Mouse (Mus musculus) spleen, adult 2 months (tissue): Measurements from ENCODE around the gene Usp15. TPM values are rescaled to one million over a fixed set of nuclear protein-coding genes. Genes with fewer than 3 reads are reported as not detected.
A peak's percentile ranks its signal among the peaks of the same experiment; 100 is the strongest.

Experiments used
- DNase-seq, 2 experiments: peaks; one replicate each; pipeline versions ENCODE4 v3.0.0 to v3.0.0-alpha.2; 2012 to 2021; ENCODE audit warnings: low spot score in 2 of 2, low read depth in 1 of 2
- H3K27ac ChIP-seq: fragments of 200-500 bp; 2 replicates; pipeline ENCODE4 v1.5.1; 2012; ENCODE audit warnings: low read length, inconsistent platforms; ENCODE audit not compliant: insufficient read depth
- H3K27me3 ChIP-seq: fragments of 200-500 bp; 2 replicates; pipeline ENCODE4 v1.6.1; 2012; ENCODE audit warnings: mild to moderate bottlenecking, moderate library complexity, low read length, inconsistent platforms; ENCODE audit not compliant: control insufficient read depth, insufficient read depth
- H3K36me3 ChIP-seq: fragments of 200-500 bp; 2 replicates; pipeline ENCODE4 v1.6.1; 2012; ENCODE audit warnings: mild to moderate bottlenecking, low read length, inconsistent platforms; ENCODE audit not compliant: control insufficient read depth, insufficient read depth
- H3K4me1 ChIP-seq: fragments of 200-500 bp; 2 replicates; pipeline ENCODE4 v1.6.1; 2011; ENCODE audit warnings: inconsistent platforms; ENCODE audit not compliant: control insufficient read depth, insufficient read depth, insufficient read length
- H3K4me3 ChIP-seq: fragments of 200-500 bp; 2 replicates; pipeline ENCODE4 v1.5.1; 2011; ENCODE audit warnings: mild to moderate bottlenecking, inconsistent platforms; ENCODE audit not compliant: insufficient read depth, insufficient read length; ENCODE audit errors: extremely low read depth
- CTCF ChIP-seq: fragments of 200-500 bp; IDR thresholded peaks from 2 replicates; pipeline ENCODE4 v1.5.1; 2011; ENCODE audit warnings: mild to moderate bottlenecking, inconsistent platforms; ENCODE audit not compliant: insufficient read depth, insufficient read length, insufficient replicate concordance; ENCODE audit errors: extremely low read depth
- POLR2A ChIP-seq: fragments of 200-500 bp; IDR thresholded peaks from 2 replicates; pipeline ENCODE4 v1.6.1; 2011; ENCODE audit warnings: low read depth, low read length, inconsistent platforms
- WGBS: fragments of 180-500 bp; shearing (Covaris S2); methylation state at CpG from one replicate; pipeline ENCODE4 v1.1.7; 2018; 5-methylcytosine and 5-hydroxymethylcytosine counted together
- polyA plus RNA-seq: library from polyadenylated mRNA; depleted of rRNA; stranded (reverse); fragments of >200 nt; gene quantifications from 2 replicates; pipeline ENCODE4 v1.2.3, GENCODE M21; 2012

Usp15 gene
- polyA plus RNA-seq, 1 experiment, result 5.2 TPM

DNA sequence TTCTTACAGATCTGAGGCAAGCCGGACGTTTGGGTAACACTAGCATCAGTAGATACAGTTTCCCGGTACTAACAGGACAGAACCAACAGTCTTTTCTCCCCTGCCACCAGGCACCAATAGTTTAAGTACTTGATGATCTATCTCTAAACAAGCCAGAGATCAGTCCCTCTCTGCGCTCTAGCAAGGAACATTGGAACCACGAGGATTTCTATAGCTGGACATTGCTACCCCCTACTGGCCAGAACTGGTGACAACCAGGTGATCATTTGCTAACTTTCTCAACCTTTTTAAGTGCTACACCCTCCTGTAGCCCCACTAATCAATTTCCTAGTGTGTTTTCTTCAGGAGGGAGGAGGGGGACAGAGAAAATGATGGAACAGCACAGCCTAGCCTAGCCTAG is 105.1 kb downstream of the Usp15 start:
- no peaks in the 10 kb centered on the region for H3K4me1 ChIP-seq
- no peak overlapping the region for H3K4me3 ChIP-seq
- H3K36me3 ChIP-seq, result no peaks in the 10 kb centered on the region
- no peaks in the 10 kb centered on the region for H3K27me3 ChIP-seq
- 40% methylated on average over 5 of the region's 5 CpGs for WGBS
- DNase-seq, result peak; percentile 30 to 35
- peak; percentile 42; the same call in 1 of the 2 replicates for TF ChIP-seq CTCF
- no peak for TF ChIP-seq POLR2A
- H3K27ac ChIP-seq, result no peak overlapping the region

- Histone ChIP-seq H3K36me3 (no peaks in the 10 kb centered on the region), H3K4me3 (no peak overlapping the region), H3K27me3 (no peaks in the 10 kb centered on the region), H3K27ac (no peak overlapping the region), H3K4me1 (no peaks in the 10 kb centered on the region)
- 91% methylated on average over 12 of the region's 12 CpGs for WGBS
- no peak for TF ChIP-seq CTCF
- no peak for TF ChIP-seq POLR2A
- no peak for DNase-seq
Measured at GRCm38 (mm10) chr10:123089425-123089930, 107.3 kb downstream of the Usp15 start.

DNA sequence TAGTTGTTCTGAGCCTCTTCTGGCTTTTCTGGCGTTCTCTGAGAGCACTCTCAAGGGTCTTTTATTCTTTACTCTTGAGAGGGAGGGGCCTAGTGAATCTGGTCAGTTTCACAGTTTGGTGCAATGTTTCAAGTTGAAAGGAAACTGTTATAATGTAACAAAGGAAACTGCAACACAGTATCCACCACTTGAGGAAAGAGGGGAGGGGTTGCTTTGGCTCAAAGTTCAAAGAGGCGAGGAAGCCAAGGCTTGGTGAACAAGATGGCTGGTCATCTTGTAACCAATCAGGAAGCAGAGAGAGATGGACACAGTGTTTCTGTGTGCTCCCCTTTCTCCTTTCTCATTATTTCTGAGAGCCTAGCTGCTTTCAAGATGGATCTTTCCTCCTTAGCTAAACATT is 109.9 kb downstream of the Usp15 start:
- Histone ChIP-seq H3K27ac (no peak overlapping the region), H3K27me3 (no peaks in the 10 kb centered on the region), H3K36me3 (no peaks in the 10 kb centered on the region), H3K4me1 (no peaks in the 10 kb centered on the region), H3K4me3 (no peak overlapping the region)
- no peak for DNase-seq
- WGBS, result 90% methylated on average over 2 of the region's 2 CpGs
- no peak for TF ChIP-seq CTCF
- no peak for TF ChIP-seq POLR2A

GRCm38 (mm10) chr10:123084900-123085641 is 111.7 kb downstream of the Usp15 start:
- TF ChIP-seq POLR2A, result no peak
- no peak for TF ChIP-seq CTCF
- no peak overlapping the region for H3K4me3 ChIP-seq
- 18% methylated on average over 10 of the region's 10 CpGs for WGBS
- H3K36me3 ChIP-seq, result no peaks in the 10 kb centered on the region
- no peak overlapping the region for H3K27ac ChIP-seq
- H3K4me1 ChIP-seq, result no peaks in the 10 kb centered on the region
- H3K27me3 ChIP-seq, result no peaks in the 10 kb centered on the region
- no peak for DNase-seq

- Histone ChIP-seq H3K4me1 (no peaks in the 10 kb centered on the region), H3K27ac (no peak overlapping the region), H3K36me3 (no peaks in the 10 kb centered on the region), H3K27me3 (no peaks in the 10 kb centered on the region), H3K4me3 (no peak overlapping the region)
- no peak for TF ChIP-seq POLR2A
- no peak for TF ChIP-seq CTCF
- DNase-seq, result no peak
- 89% methylated on average over 9 of the region's 9 CpGs for WGBS
Measured at GRCm38 (mm10) chr10:123084307-123084706, 112.5 kb downstream of the Usp15 start.

GRCm38 (mm10) chr10:123076245-123077023 is 120.4 kb downstream of the Usp15 start, which contains the start of gene Mon2:
Mon2 (minus strand) TSS chr10:123076505.
- no peak for TF ChIP-seq CTCF
- peak; percentile 42 for TF ChIP-seq POLR2A
- Histone ChIP-seq H3K27ac (peak within 1 kb of the TSS; percentile 68; the same call in 1 of the 2 replicates), H3K27me3 (no peaks in the 10 kb centered on the region), H3K4me1 (peaks cover 2% of the 10 kb centered on the region; the same call in 1 of the 2 replicates), H3K4me3 (peak within 1 kb of the TSS; percentile 75), H3K36me3 (no peaks in the 10 kb centered on the region)
- WGBS, result under 1% methylated on average over 58 of the region's 58 CpGs
- DNase-seq, result peak; percentile 89 to 97
